Comparison of ENCODE assay signal across 16 mouse cellular contexts in genomic region chr5:112667153-112667552, GRCm38 (mm10).
DNase-seq lines count a peak whose midpoint lies in the region; ATAC-seq lines count a peak whose summit lies in the region.
"Had no signal": no experiment of that assay in that cellular context is flagged by ENCODE, and none has a peak within 500 bp of the region (broad histone marks: within the 10 kb centered on the region; RNA-seq: fewer than 3 reads in every experiment).

No protein-coding gene starts in this region.

- H3K4me3 ChIP-seq in hindbrain, embryonic 16.5 days (ENCODE audit: low read length) = no peak overlapping the region
- H3K4me3 ChIP-seq in hindbrain, embryonic 13.5 days = no peak overlapping the region
- H3K4me3 ChIP-seq in midbrain, embryonic 15.5 days = no peak overlapping the region
- H3K4me3 ChIP-seq in midbrain, embryonic 10.5 days = no peak overlapping the region
- H3K4me3 ChIP-seq: heart, embryonic 12.5 days; intestine, embryonic 15.5 days; liver, embryonic 15.5 days had no signal

- H3K36me3 ChIP-seq in hindbrain, embryonic 16.5 days (ENCODE audit: control insufficient read depth, insufficient read depth, low read length) = no peaks in the 10 kb centered on the region
- no peaks in the 10 kb centered on the region for H3K36me3 ChIP-seq in hindbrain, embryonic 13.5 days
- no peaks in the 10 kb centered on the region for H3K36me3 ChIP-seq in midbrain, embryonic 15.5 days (replicated peaks)
- H3K36me3 ChIP-seq in midbrain, embryonic 10.5 days = no peaks in the 10 kb centered on the region
- H3K36me3 ChIP-seq: heart, embryonic 12.5 days; intestine, embryonic 15.5 days; liver, embryonic 15.5 days had no signal

- intact Hi-C loops in left cerebral cortex, postnatal 25 days (cut with DNase I) = loop anchor here (2.0 kb wide), 2 partner anchors 28 to 90 kb away; partner anchors contain the start of gene Sez6l

- H3K27me3 ChIP-seq in hindbrain, embryonic 16.5 days (replicated peaks; ENCODE audit: control insufficient read depth, insufficient read depth, low read length) = no peaks in the 10 kb centered on the region
- no peaks in the 10 kb centered on the region for H3K27me3 ChIP-seq in hindbrain, embryonic 13.5 days
- H3K27me3 ChIP-seq in midbrain, embryonic 15.5 days (replicated peaks) = no peaks in the 10 kb centered on the region
- H3K27me3 ChIP-seq in midbrain, embryonic 10.5 days (ENCODE audit: low read depth, poor library complexity, severe bottlenecking) = no peaks in the 10 kb centered on the region
- H3K27me3 ChIP-seq: intestine, embryonic 15.5 days; liver, embryonic 15.5 days had no signal

- WGBS in hindbrain, embryonic 16.5 days = 71% methylated on average over 8 of the region's 8 CpGs
- WGBS in hindbrain, embryonic 13.5 days = 70% methylated on average over 8 of the region's 8 CpGs
- 67% methylated on average over 8 of the region's 8 CpGs for WGBS in midbrain, embryonic 15.5 days
- 79% methylated on average over 8 of the region's 8 CpGs for WGBS in midbrain, embryonic 10.5 days

- H3K9ac ChIP-seq in hindbrain, embryonic 16.5 days (ENCODE audit: low read depth, low read length) = peak overlapping the region; percentile 9; the same call in 1 of the 2 replicates
- no peak overlapping the region for H3K9ac ChIP-seq in hindbrain, embryonic 13.5 days
- H3K9ac ChIP-seq in midbrain, embryonic 15.5 days = no peak overlapping the region
- H3K9ac ChIP-seq: heart, embryonic 12.5 days; intestine, embryonic 15.5 days; liver, embryonic 15.5 days had no signal

- no peak for ATAC-seq in hindbrain, embryonic 16.5 days
- no peak for ATAC-seq in hindbrain, embryonic 13.5 days (ENCODE audit: low FRiP score)
- ATAC-seq in midbrain, embryonic 15.5 days (replicated peaks) = no peak
- ATAC-seq: CD4-positive, CD25-positive, alpha-beta regulatory T cell, adult 4 months; intestine, embryonic 15.5 days had no signal

- no peaks in the 10 kb centered on the region for H3K9me3 ChIP-seq in hindbrain, embryonic 16.5 days (ENCODE audit: control insufficient read depth, low read length)
- no peaks in the 10 kb centered on the region for H3K9me3 ChIP-seq in hindbrain, embryonic 13.5 days
- no peaks in the 10 kb centered on the region for H3K9me3 ChIP-seq in midbrain, embryonic 15.5 days
- no peaks in the 10 kb centered on the region for H3K9me3 ChIP-seq in midbrain, embryonic 10.5 days (replicated peaks)
- H3K9me3 ChIP-seq: intestine, embryonic 15.5 days; liver, embryonic 15.5 days had no signal

- H3K4me2 ChIP-seq in hindbrain, embryonic 16.5 days (ENCODE audit: low read length) = no peak overlapping the region
- no peak overlapping the region for H3K4me2 ChIP-seq in hindbrain, embryonic 13.5 days
- no peak overlapping the region for H3K4me2 ChIP-seq in midbrain, embryonic 15.5 days
- H3K4me2 ChIP-seq: heart, embryonic 12.5 days; intestine, embryonic 15.5 days; liver, embryonic 15.5 days had no signal

- no peak for DNase-seq in midbrain, embryonic 10.5 days (ENCODE audit: low spot score)
- peak; percentile 35 to 78 for DNase-seq in left cerebral cortex, postnatal 25 days (ENCODE audit: low spot score in 2 of 2)
- peak; percentile 61 for DNase-seq in right cerebral cortex, postnatal 25 days
- no peak for DNase-seq in embryo, embryonic 10.5 days (ENCODE audit: low spot score)
- DNase-seq: adrenal gland, adult 8-10 months; cerebellum, adult 18-20 months; heart, postnatal 36 days; lung, postnatal 14 days; thymus, postnatal 14 days had no signal

- no peak overlapping the region for H3K27ac ChIP-seq in hindbrain, embryonic 16.5 days (ENCODE audit: low read depth, low read length)
- H3K27ac ChIP-seq in hindbrain, embryonic 13.5 days = no peak overlapping the region
- H3K27ac ChIP-seq in midbrain, embryonic 15.5 days = 0 out of 2 replicates have a peak overlapping the region, but pooled peaks have one; percentile 31
- no peak overlapping the region for H3K27ac ChIP-seq in midbrain, embryonic 10.5 days (replicated peaks)
- H3K27ac ChIP-seq: intestine, embryonic 15.5 days; liver, embryonic 15.5 days had no signal

- peaks cover 12% of the 10 kb centered on the region for H3K4me1 ChIP-seq in hindbrain, embryonic 16.5 days (ENCODE audit: control insufficient read depth, insufficient read depth, low read depth, low read length)
- peaks cover 29% of the 10 kb centered on the region for H3K4me1 ChIP-seq in hindbrain, embryonic 13.5 days (replicated peaks)
- H3K4me1 ChIP-seq in midbrain, embryonic 15.5 days = peaks cover 36% of the 10 kb centered on the region
- peaks cover 21% of the 10 kb centered on the region for H3K4me1 ChIP-seq in midbrain, embryonic 10.5 days
- H3K4me1 ChIP-seq: heart, embryonic 12.5 days; intestine, embryonic 15.5 days; liver, embryonic 15.5 days had no signal

Comparison
In these comparisons a context has a peak if more than half of its experiments do, and no peak if none do; other contexts are left out.
1. DNase-seq: peak in left cerebral cortex, postnatal 25 days (2 of 2) and right cerebral cortex, postnatal 25 days (single experiment); none in midbrain, embryonic 10.5 days (single experiment) and embryo, embryonic 10.5 days (single experiment).